Mouse (Mus musculus) intestine, embryonic 15.5 days (tissue): ENCODE measurements around the gene Aff1. TPM values are rescaled to one million over a fixed set of nuclear protein-coding genes. Genes with fewer than 3 reads are reported as not detected.

Experiments
- ATAC-seq: fragments of 200-750 bp; cut with Nextera tagmentation; 2 replicates; pipeline ENCODE4 v1.8.0; 2017; ENCODE audit warnings: moderate TSS enrichment, moderate library complexity
- H3K27ac ChIP-seq: fragments of 300-500 bp; sonication (generic); 2 replicates; pipeline ENCODE4 v1.5.1; 2015; ENCODE audit warnings: mild to moderate bottlenecking, inconsistent platforms
- H3K27me3 ChIP-seq: fragments of 300-500 bp; sonication (generic); replicated peaks from 2 replicates; pipeline ENCODE4 v1.6.1; 2015; ENCODE audit warnings: inconsistent platforms
- H3K36me3 ChIP-seq: fragments of 300-500 bp; sonication (generic); 2 replicates; pipeline ENCODE4 v1.6.1; 2015; ENCODE audit warnings: inconsistent platforms
- H3K4me1 ChIP-seq: fragments of 300-500 bp; sonication (generic); replicated peaks from 2 replicates; pipeline ENCODE4 v1.6.1; 2015; ENCODE audit warnings: inconsistent platforms
- H3K4me2 ChIP-seq: fragments of 300-500 bp; sonication (generic); replicated peaks from 2 replicates; pipeline ENCODE4 v1.6.1; 2015; ENCODE audit warnings: mild to moderate bottlenecking, inconsistent platforms
- H3K4me3 ChIP-seq: fragments of 300-500 bp; sonication (generic); replicated peaks from 2 replicates; pipeline ENCODE4 v1.5.1; 2015; ENCODE audit warnings: inconsistent platforms
- H3K9ac ChIP-seq: fragments of 300-500 bp; sonication (generic); 2 replicates; pipeline ENCODE4 v1.6.1; 2015; ENCODE audit warnings: inconsistent platforms
- H3K9me3 ChIP-seq: fragments of 300-500 bp; sonication (generic); 2 replicates; pipeline ENCODE4 v1.6.1; 2016; ENCODE audit warnings: inconsistent platforms
- WGBS: fragments of 180-500 bp; shearing (Covaris S2); methylation state at CpG from one replicate; pipeline ENCODE4 v1.1.7; 2015; 5-methylcytosine and 5-hydroxymethylcytosine counted together
- polyA plus RNA-seq: library from polyadenylated mRNA; unstranded; fragments of >200 nt; fragmentation: Nextera tagmentation; extraction: Ambion mirVana; gene quantifications from 2 replicates; pipeline ENCODE4 v1.2.1, GENCODE M21; 2015

Aff1 gene
- polyA plus RNA-seq, 1 experiment from 2014 or later: 5.3 TPM

DNA sequence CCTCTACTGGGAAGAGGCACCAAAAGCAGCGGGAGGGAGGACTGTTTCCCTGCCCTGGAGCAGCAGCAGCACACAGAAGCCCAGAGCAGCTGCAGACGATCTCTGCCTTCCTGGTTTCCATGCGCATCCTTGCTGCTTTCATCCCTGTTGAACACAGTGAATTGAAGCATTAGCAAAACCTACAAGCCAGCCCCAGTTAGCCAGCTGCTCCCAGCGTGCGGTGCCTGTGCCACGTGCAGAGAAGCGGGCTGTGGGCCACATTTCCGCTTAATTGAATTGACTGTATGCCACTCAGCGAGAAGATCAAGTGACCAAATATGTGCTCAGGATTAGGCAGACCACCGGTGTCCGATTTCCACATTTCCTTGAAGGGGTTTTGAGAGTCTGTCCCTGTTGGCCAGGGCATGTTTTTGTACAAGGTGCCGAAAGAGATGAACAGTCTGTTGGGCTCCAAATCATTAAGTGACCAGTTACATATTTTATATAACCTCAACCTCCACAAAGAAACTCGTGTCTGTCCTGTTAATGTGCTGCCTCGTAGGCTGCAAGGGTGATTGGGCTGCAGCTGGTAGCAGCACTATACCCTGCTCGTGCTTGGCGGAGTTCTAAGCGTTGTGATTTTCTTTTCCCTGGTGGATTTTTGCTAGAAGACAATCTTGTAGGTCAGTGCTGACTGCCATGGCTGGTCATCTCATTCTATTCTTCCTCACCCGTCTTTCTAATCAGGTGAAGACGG is 153.4 kb downstream of the Aff1 start:
- no peak for ATAC-seq
- H3K4me1 ChIP-seq: no peaks in the 10 kb centered on the region
- H3K27me3 ChIP-seq: no peaks in the 10 kb centered on the region
- H3K27ac ChIP-seq: no peak overlapping the region
- no peak overlapping the region for H3K9ac ChIP-seq
- 0 out of 2 replicates have a peak, but pooled peaks cover 3% of the 10 kb centered on the region for H3K36me3 ChIP-seq
- no peak overlapping the region for H3K4me2 ChIP-seq
- 84% methylated on average over 19 of the region's 19 CpGs for WGBS
- no peaks in the 10 kb centered on the region for H3K9me3 ChIP-seq
- no peak overlapping the region for H3K4me3 ChIP-seq

DNA sequence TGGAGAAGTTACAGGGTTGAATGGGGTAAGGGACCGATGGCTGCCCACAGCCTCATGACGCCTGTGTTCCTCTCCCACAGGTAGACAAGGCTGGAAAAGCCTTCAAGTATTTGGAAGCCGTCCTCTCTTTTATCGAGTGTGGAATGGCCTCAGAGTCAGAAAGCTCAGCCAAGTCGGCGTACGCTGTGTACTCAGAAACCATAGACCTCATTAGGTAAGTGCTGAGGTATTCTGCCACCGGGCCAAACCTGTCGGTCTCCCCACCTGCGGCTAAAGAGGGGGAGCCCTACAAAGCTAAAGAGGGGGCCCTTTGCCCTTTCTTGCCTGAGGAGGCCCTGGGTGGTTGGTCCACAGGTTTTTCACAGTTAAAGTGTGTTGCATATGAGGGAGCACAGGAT is 154.0 kb downstream of the Aff1 start:
- H3K27me3 ChIP-seq: no peaks in the 10 kb centered on the region
- no peaks in the 10 kb centered on the region for H3K4me1 ChIP-seq
- H3K9me3 ChIP-seq: no peaks in the 10 kb centered on the region
- H3K36me3 ChIP-seq: peaks cover 6% of the 10 kb centered on the region; the same call in 1 of the 2 replicates
- H3K4me2 ChIP-seq: no peak overlapping the region
- WGBS: 88% methylated on average over 10 of the region's 10 CpGs
- no peak for ATAC-seq
- H3K27ac ChIP-seq: no peak overlapping the region
- no peak overlapping the region for H3K4me3 ChIP-seq
- no peak overlapping the region for H3K9ac ChIP-seq

DNA sequence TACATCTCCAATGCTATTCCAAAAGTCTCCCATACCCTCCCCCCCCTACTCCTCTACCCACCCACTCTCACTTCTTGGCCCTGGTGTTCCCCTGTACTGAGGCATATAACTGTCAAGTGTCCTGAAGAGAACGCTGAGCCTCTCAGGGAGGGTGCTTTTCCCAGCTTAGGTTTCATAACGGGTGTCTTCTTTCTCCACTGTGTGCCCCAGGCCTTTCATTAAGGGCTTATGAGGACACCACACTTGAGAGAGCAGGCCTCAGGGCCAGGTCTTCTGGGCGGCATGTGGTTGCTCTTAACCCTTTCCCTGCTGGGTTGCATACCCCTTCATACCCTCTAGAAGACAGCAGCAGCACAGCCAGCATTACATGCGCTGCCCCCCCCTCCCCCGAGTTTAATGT is 154.4 kb downstream of the Aff1 start:
- no peak overlapping the region for H3K4me3 ChIP-seq
- no peak for ATAC-seq
- no peaks in the 10 kb centered on the region for H3K27me3 ChIP-seq
- no peak overlapping the region for H3K4me2 ChIP-seq
- H3K27ac ChIP-seq: no peak overlapping the region
- WGBS: 57% methylated on average over 5 of the region's 5 CpGs
- H3K4me1 ChIP-seq: no peaks in the 10 kb centered on the region
- H3K9ac ChIP-seq: no peak overlapping the region
- no peaks in the 10 kb centered on the region for H3K9me3 ChIP-seq
- H3K36me3 ChIP-seq: peaks cover 6% of the 10 kb centered on the region; the same call in 1 of the 2 replicates

DNA sequence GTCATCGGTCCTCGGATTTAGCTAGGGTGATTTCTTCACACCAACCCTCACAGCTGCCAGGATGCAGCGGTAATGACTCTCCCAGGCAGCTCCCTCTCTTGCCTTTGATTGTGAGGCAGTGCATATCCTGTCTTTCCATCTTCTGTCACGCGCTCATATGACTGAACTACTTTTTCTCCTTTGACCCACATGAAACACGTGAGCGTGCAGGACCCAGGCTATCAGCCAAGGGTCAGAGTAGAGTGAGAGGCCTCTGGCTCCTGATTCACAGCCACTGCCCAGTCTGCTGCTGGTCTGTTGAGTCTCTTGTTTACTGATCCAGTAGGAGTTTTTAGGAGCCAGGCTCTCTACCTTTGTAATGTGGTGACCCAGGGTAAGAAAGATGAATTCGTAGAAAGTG is 156.4 kb downstream of the Aff1 start:
- no peak overlapping the region for H3K4me2 ChIP-seq
- no peak overlapping the region for H3K27ac ChIP-seq
- H3K4me3 ChIP-seq: no peak overlapping the region
- no peak overlapping the region for H3K9ac ChIP-seq
- H3K9me3 ChIP-seq: no peaks in the 10 kb centered on the region
- peaks cover 4% of the 10 kb centered on the region; the same call in 1 of the 2 replicates for H3K36me3 ChIP-seq
- no peaks in the 10 kb centered on the region for H3K27me3 ChIP-seq
- 90% methylated on average over 8 of the region's 8 CpGs for WGBS
- ATAC-seq: no peak
- H3K4me1 ChIP-seq: no peaks in the 10 kb centered on the region

DNA sequence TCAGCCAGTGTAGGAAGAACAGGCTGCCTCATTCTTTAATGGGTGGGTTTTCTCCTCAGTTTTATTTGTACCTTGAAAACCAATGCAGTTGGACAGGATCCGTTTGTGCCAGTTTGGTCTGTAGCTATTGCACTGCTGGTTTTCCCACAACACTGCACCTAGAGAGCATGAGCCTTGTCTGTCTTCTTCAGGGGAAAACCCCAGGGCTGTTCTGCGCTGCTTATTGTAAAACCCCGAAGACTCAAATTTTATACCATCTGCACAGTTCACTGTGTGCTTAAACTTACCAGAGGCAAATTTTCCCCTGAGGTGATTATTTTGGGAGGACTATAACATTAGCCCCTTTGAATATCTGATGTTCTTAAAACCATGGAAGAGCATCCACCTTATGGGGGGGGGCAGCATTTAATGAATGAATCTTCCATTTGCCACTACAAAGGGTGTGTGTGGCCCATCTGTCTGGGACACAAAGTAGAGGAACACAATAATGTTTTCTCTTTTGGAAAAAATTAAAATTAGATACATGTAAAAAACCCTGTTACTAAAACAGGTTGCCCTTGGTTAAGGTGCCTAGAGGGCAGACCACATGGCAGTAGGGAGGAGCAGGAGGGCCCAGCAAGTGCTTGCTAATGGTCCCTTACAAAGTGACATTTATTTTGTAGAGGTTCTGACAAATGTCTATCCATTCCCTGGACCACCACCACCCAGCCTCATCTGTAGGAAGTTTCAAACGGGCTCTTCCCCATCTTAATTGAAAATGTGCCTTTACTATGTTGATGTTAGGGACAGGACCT is 160.8 kb downstream of the Aff1 start:
- H3K9me3 ChIP-seq: no peaks in the 10 kb centered on the region
- no peaks in the 10 kb centered on the region for H3K4me1 ChIP-seq
- no peak overlapping the region for H3K27ac ChIP-seq
- H3K4me2 ChIP-seq: no peak overlapping the region
- no peak overlapping the region for H3K9ac ChIP-seq
- no peak overlapping the region for H3K4me3 ChIP-seq
- ATAC-seq: no peak
- peaks cover 4% of the 10 kb centered on the region; the same call in 1 of the 2 replicates for H3K36me3 ChIP-seq
- H3K27me3 ChIP-seq: no peaks in the 10 kb centered on the region
- 79% methylated on average over 4 of the region's 4 CpGs for WGBS

DNA sequence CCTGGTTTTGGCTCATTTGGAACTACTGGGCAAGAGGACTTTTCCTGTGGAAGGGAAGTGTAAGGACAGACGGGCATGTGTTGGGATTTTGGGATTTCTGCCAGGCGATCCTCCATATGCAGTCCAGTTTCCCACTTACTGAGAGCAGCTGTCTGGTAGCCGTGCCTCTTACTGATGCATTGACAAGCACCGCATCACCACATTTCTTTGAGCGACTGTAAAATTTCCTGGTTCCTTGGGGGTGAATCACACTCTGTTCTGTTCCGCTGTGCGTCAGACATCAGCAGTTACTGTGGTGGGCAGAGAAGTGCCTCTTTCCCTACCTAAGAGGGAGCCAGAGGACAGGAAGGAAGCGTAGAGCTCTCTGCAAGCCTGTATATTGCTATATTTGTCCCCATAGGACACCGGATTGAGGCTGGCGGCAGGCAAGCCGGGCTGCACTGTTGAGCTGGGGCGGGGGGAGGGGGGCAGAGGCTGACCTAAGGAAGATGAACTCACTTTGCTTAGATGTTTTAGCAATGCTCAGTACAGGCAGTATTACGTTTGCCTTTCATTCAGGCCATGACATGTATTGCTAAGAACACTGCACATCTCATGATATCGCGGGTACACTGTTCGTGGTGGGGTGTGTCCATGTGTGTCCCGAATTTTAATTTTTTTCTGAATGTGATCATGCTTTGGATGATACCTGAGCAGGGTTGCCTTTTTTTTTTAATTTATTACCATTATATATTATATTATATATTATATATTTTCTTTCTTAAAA is 162.1 kb downstream of the Aff1 start:
- no peak overlapping the region for H3K9ac ChIP-seq
- peaks cover 4% of the 10 kb centered on the region; the same call in 1 of the 2 replicates for H3K36me3 ChIP-seq
- no peaks in the 10 kb centered on the region for H3K9me3 ChIP-seq
- H3K27me3 ChIP-seq: no peaks in the 10 kb centered on the region
- H3K4me1 ChIP-seq: no peaks in the 10 kb centered on the region
- H3K4me3 ChIP-seq: no peak overlapping the region
- WGBS: 71% methylated on average over 17 of the region's 17 CpGs
- ATAC-seq: 0 out of 2 replicates have a peak, but pooled peaks have one; percentile 18
- no peak overlapping the region for H3K4me2 ChIP-seq
- no peak overlapping the region for H3K27ac ChIP-seq

DNA sequence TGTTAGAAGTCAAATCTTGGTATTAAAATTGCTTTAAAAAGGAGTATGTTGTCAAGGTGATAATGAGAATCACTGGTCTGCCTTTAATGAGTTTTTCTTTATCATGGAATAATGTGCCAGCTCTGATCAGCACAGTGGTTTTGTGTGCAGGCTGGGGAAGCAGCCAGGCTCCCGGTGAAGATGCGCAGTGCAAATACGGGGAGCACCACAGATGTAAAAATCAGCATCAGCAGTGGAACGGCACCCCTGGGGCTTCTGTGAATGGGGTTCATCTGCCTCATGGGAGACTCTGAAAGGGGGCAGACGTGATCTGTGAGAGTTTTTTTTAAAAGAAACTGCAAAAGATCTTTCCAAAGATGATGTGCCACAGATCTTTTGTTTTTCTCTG is 162.6 kb downstream of the Aff1 start:
- peaks cover 4% of the 10 kb centered on the region; the same call in 1 of the 2 replicates for H3K36me3 ChIP-seq
- H3K9ac ChIP-seq: no peak overlapping the region
- no peaks in the 10 kb centered on the region for H3K9me3 ChIP-seq
- H3K4me3 ChIP-seq: no peak overlapping the region
- no peaks in the 10 kb centered on the region for H3K4me1 ChIP-seq
- no peak overlapping the region for H3K4me2 ChIP-seq
- no peak overlapping the region for H3K27ac ChIP-seq
- no peak for ATAC-seq
- no peaks in the 10 kb centered on the region for H3K27me3 ChIP-seq
- 91% methylated on average over 5 of the region's 5 CpGs for WGBS

DNA sequence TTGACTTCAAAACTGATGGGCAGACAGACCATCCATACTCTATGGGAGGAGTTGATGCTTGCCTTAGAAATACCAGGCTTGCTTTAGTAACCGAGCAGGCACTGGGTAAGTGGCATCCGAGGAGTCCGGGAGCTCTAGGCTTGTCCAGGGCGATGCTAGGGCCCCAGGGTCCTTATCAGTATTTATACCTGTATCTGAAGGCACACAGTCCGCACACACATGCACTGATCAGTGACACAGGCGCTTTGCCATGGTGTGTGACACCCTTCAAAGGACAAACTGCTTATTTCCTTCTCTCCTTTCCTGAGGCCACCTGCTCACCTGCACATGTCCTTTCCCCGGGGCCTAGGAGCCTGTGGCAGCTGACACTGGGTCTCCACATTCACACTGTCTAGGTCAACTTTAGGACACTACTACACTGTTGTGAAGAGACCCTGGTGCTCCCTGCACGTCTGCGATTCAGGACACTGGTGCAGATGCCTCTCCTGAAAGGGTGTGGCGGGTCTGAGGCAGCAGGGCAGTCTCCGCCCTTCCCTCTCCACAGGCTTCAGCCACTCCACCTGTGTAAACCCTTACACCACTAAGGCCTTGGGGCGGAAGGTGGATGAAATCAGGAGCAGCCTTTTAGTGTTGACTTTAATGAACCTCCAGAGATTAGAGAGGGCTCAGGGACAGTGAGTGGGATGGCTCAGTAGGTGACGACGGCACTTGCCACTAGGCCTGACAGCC is 163.5 kb downstream of the Aff1 start:
- H3K4me1 ChIP-seq: no peaks in the 10 kb centered on the region
- H3K4me2 ChIP-seq: no peak overlapping the region

DNA sequence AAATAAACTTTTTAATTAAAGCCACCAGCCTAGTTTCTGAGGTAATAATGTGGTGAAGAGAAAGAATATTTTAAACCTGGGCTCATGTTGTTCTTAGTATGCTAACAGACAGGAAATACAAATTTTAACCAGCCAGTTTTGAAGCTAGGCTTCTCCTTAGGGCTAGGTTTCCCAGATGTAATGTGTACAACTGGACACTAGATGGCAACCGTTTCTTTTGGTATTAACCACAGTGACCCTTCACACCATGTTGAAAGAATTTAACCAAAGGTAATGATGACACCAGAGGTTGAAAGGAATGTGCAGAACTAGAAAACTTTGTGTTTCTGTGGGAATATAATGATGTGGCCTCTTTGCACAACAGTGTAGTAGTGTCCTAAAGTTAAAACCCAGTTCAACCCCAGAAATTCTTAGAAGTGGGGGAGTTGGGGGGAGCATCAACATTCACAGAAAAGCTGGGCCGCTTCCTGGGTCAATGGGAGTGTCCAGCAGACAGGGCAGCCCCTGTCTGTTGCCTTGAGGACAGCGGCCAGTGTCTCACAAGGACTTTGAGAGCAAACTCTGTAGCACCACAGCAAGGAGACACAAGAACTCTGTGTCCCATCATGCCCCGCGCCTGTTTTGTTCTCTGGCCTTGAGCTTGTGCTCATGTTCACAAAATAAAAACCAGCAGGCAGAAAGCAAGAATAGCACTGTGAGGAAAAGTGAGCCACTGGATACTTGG is 164.3 kb downstream of the Aff1 start:
- ATAC-seq: peak; percentile 80
- Histone ChIP-seq H3K4me3 (no peak overlapping the region), H3K9ac (no peak overlapping the region), H3K4me2 (no peak overlapping the region), H3K27ac (no peak overlapping the region), H3K36me3 (no peaks in the 10 kb centered on the region; the same call in 1 of the 2 replicates), H3K4me1 (no peaks in the 10 kb centered on the region), H3K27me3 (no peaks in the 10 kb centered on the region), H3K9me3 (no peaks in the 10 kb centered on the region)
- 61% methylated on average over 5 of the region's 5 CpGs for WGBS

More for the DNA sequence above, 163.5 kb downstream of the Aff1 start:
- Histone ChIP-seq H3K4me3 (no peak overlapping the region), H3K27ac (no peak overlapping the region), H3K36me3 (peaks cover 3% of the 10 kb centered on the region; the same call in 1 of the 2 replicates), H3K9me3 (no peaks in the 10 kb centered on the region), H3K9ac (no peak overlapping the region), H3K27me3 (no peaks in the 10 kb centered on the region)
- peak; percentile 76 for ATAC-seq
- WGBS: 78% methylated on average over 14 of the region's 14 CpGs

DNA sequence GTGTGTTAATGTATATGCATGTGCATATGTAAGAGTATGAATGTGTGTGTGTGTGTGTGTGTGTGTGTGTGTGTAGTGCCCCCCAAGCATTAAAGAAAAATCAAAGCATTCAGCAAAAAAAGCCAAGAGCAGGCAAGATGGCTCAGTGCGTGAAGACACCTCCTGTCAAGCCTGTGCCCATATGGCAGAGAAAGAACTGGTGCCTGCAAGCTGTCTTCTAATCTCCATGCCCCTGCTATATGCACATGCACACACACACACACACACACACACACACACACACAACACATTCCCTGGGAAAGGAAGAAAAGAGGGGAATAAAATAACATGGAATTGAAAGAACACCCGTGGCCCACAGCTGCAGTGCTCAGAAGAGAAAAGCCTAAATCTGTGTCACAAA is 165.0 kb downstream of the Aff1 start:
- no peaks in the 10 kb centered on the region for H3K4me1 ChIP-seq
- no peak overlapping the region for H3K4me2 ChIP-seq
- no peaks in the 10 kb centered on the region for H3K9me3 ChIP-seq
- H3K27ac ChIP-seq: no peak overlapping the region
- no peaks in the 10 kb centered on the region; the same call in 1 of the 2 replicates for H3K36me3 ChIP-seq
- no peak for ATAC-seq
- H3K27me3 ChIP-seq: no peaks in the 10 kb centered on the region
- WGBS: 79% methylated on average over 2 of the region's 2 CpGs
- H3K9ac ChIP-seq: no peak overlapping the region
- no peak overlapping the region for H3K4me3 ChIP-seq

DNA sequence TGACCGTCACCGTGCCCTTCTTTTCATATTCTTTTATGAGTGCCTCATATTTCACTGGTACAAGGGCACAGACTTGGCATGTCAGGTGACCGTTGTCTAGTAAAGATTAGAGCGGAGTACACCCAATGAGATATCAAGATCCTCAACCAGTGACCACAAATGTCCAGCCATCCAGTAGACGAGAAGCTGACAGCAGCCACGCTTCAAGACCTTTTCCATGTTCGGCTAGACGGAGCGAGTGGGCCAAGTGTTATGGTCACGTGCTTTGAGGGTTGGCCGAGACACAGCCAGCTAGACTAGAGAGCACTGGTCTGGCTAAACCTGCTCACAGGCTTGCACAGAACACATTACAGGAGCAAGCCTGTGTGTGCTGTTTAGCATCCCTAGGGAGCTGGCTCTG is 168.4 kb downstream of the Aff1 start:
- no peak for ATAC-seq
- H3K27me3 ChIP-seq: no peaks in the 10 kb centered on the region
- H3K9me3 ChIP-seq: no peaks in the 10 kb centered on the region
- H3K4me2 ChIP-seq: no peak overlapping the region
- no peaks in the 10 kb centered on the region for H3K36me3 ChIP-seq
- no peak overlapping the region for H3K27ac ChIP-seq
- 94% methylated on average over 11 of the region's 11 CpGs for WGBS
- H3K4me3 ChIP-seq: no peak overlapping the region
- no peaks in the 10 kb centered on the region for H3K4me1 ChIP-seq
- no peak overlapping the region for H3K9ac ChIP-seq
